ENCODE assay signal across 14 mouse cellular contexts in genomic region chr6:22044880-22045605, GRCm38 (mm10). TPM values are rescaled to one million over a fixed set of nuclear protein-coding genes. Genes with fewer than 3 reads are reported as not detected.
DNase-seq lines count a peak whose midpoint lies in the region; ATAC-seq and TF ChIP-seq lines count a peak whose summit lies in the region.
"Had no signal": no experiment of that assay in that cellular context is flagged by ENCODE, and none has a peak within 500 bp of the region (broad histone marks: within the 10 kb centered on the region; RNA-seq: fewer than 3 reads in every experiment).

No protein-coding gene starts in this region.

- no peaks in the 10 kb centered on the region for H3K9me3 ChIP-seq in liver, embryonic 12.5 days (replicated peaks)
- no peaks in the 10 kb centered on the region for H3K9me3 ChIP-seq in heart, postnatal 0 days (replicated peaks; ENCODE audit: control insufficient read depth, low read length)
- no peaks in the 10 kb centered on the region for H3K9me3 ChIP-seq in forebrain, embryonic 15.5 days
- H3K9me3 ChIP-seq: neural tube, embryonic 13.5 days had no signal

- H3K4me1 ChIP-seq in liver, adult 2 months (ENCODE audit: control insufficient read depth, insufficient read depth, low read length): peaks cover 4% of the 10 kb centered on the region; the same call in 1 of the 2 replicates
- no peaks in the 10 kb centered on the region for H3K4me1 ChIP-seq in liver, embryonic 12.5 days
- H3K4me1 ChIP-seq in heart, postnatal 0 days (ENCODE audit: control insufficient read depth, insufficient read depth): 0 out of 2 replicates have a peak, but pooled peaks cover 4% of the 10 kb centered on the region
- no peaks in the 10 kb centered on the region for H3K4me1 ChIP-seq in forebrain, embryonic 15.5 days
- H3K4me1 ChIP-seq: neural tube, embryonic 13.5 days had no signal

- TF ChIP-seq CTCF in liver, adult 2 months (IDR thresholded peaks at IDR 0.05; ENCODE audit: low read depth, low read length): no peak
- no peak for TF ChIP-seq CTCF in heart, postnatal 0 days (IDR thresholded peaks at IDR 0.05; ENCODE audit: low read depth)

- no peak for TF ChIP-seq POLR2A in liver, adult 2 months (IDR thresholded peaks at IDR 0.05; ENCODE audit: extremely low read depth, insufficient read depth, low read length)

- H3K27me3 ChIP-seq in liver, adult 2 months (ENCODE audit: control insufficient read depth, insufficient read depth, low read length): no peaks in the 10 kb centered on the region
- no peaks in the 10 kb centered on the region; the same call in 1 of the 2 replicates for H3K27me3 ChIP-seq in liver, embryonic 12.5 days (replicated peaks)
- no peaks in the 10 kb centered on the region for H3K27me3 ChIP-seq in heart, postnatal 0 days (ENCODE audit: control insufficient read depth, insufficient read depth, low read length)
- H3K27me3 ChIP-seq in forebrain, embryonic 15.5 days: no peaks in the 10 kb centered on the region
- H3K27me3 ChIP-seq: neural tube, embryonic 13.5 days had no signal

- WGBS in liver, adult 2 months: 23% methylated on average over 9 of the region's 9 CpGs
- WGBS in liver, embryonic 12.5 days (ENCODE audit: insufficient replicate concordance): 62% methylated on average over 9 of the region's 9 CpGs
- WGBS in heart, postnatal 0 days: 48% methylated on average over 9 of the region's 9 CpGs
- 82% methylated on average over 9 of the region's 9 CpGs for whole genome bisulfite sequencing in forebrain, embryonic 15.5 days

- no peak overlapping the region for H3K9ac ChIP-seq in liver, adult 2 months (ENCODE audit: low read depth, low read length)
- H3K9ac ChIP-seq in liver, embryonic 12.5 days: no peak overlapping the region
- H3K9ac ChIP-seq in heart, postnatal 0 days (replicated peaks; ENCODE audit: low read depth, low read length): no peak overlapping the region
- no peak overlapping the region for H3K9ac ChIP-seq in forebrain, embryonic 15.5 days (replicated peaks)
- H3K9ac ChIP-seq: neural tube, embryonic 13.5 days had no signal

- no peaks in the 10 kb centered on the region for H3K36me3 ChIP-seq in liver, adult 2 months (ENCODE audit: control insufficient read depth, insufficient read depth, low read length)
- H3K36me3 ChIP-seq in liver, embryonic 12.5 days: no peaks in the 10 kb centered on the region
- no peaks in the 10 kb centered on the region for H3K36me3 ChIP-seq in heart, postnatal 0 days (replicated peaks; ENCODE audit: control insufficient read depth, insufficient read depth, low read length)
- no peaks in the 10 kb centered on the region for H3K36me3 ChIP-seq in forebrain, embryonic 15.5 days
- H3K36me3 ChIP-seq: neural tube, embryonic 13.5 days had no signal

- no peak overlapping the region; the same call in 1 of the 2 replicates for H3K27ac ChIP-seq in liver, adult 2 months (replicated peaks; ENCODE audit: insufficient read depth, low read depth, low read length)
- no peak overlapping the region for H3K27ac ChIP-seq in liver, embryonic 12.5 days
- peak overlapping the region; percentile 21 for H3K27ac ChIP-seq in heart, postnatal 0 days (ENCODE audit: low read depth)
- H3K27ac ChIP-seq in forebrain, embryonic 15.5 days (replicated peaks): no peak overlapping the region
- H3K27ac ChIP-seq: hindbrain, postnatal 0 days; neural tube, embryonic 13.5 days had no signal

- no peak for ATAC-seq in liver, embryonic 12.5 days
- ATAC-seq in heart, postnatal 0 days (ENCODE audit: insufficient read depth, low read depth): peak; percentile 27; the same call in 1 of the 2 replicates
- no peak for ATAC-seq in forebrain, embryonic 15.5 days (replicated peaks)
- ATAC-seq: hindbrain, postnatal 0 days; Patski had no signal

- peak; percentile 78 for DNase-seq in liver, adult 2 months (ENCODE audit: extremely low read depth, low read depth, low spot score)
- DNase-seq in heart, postnatal 0 days (ENCODE audit: low spot score): no peak
- DNase-seq in kidney, postnatal 10 days: peak; percentile 49
- DNase-seq in c-Kit-positive CD71-positive TER-119-positive erythroid progenitor cells, embryonic 14.5 days (ENCODE audit: low spot score): no peak
- DNase-seq in cerebellum, adult 11-12 months: no peak
- DNase-seq: cerebellum, postnatal 10 days; right cerebral cortex, adult 18-20 months had no signal

- H3K79me2 ChIP-seq in liver, adult 2 months (ENCODE audit: control insufficient read depth, insufficient read depth, low read length): peaks cover 7% of the 10 kb centered on the region; the same call in 1 of the 2 replicates

- H3K4me3 ChIP-seq in liver, adult 2 months (ENCODE audit: insufficient read depth, low read depth, low read length): no peak overlapping the region
- H3K4me3 ChIP-seq in liver, embryonic 12.5 days: no peak overlapping the region
- H3K4me3 ChIP-seq in heart, postnatal 0 days (ENCODE audit: low read depth, low read length): no peak overlapping the region
- H3K4me3 ChIP-seq in forebrain, embryonic 15.5 days: no peak overlapping the region
- H3K4me3 ChIP-seq: neural tube, embryonic 13.5 days had no signal

- no peak for TF ChIP-seq EP300 in heart, postnatal 0 days (IDR thresholded peaks at IDR 0.05; ENCODE audit: low read depth)

- H3K4me2 ChIP-seq in liver, embryonic 12.5 days: no peak overlapping the region
- H3K4me2 ChIP-seq in heart, postnatal 0 days (ENCODE audit: low read depth, low read length): peak overlapping the region; percentile 18; the same call in 1 of the 2 replicates
- no peak overlapping the region for H3K4me2 ChIP-seq in forebrain, embryonic 15.5 days (replicated peaks)
- H3K4me2 ChIP-seq: liver, embryonic 11.5 days; midbrain, embryonic 11.5 days; neural tube, embryonic 13.5 days had no signal

RNA-seq across cellular contexts. Expression of gene Cped1, which starts 59.3 kb away (rescaled TPM):
- 59.8 and 63.6 TPM in 2 replicates for total RNA-seq in liver, adult 2 months (2014; rRNA removed)
- 6.0 and 6.9 TPM in 2 replicates for polyA plus RNA-seq in liver, adult 2 months (2012; rRNA removed)
- polyA plus RNA-seq in liver, embryonic 12.5 days (2016; fragmentation: Nextera tagmentation; extraction: Ambion mirVana): 3.6 and 4.1 TPM in 2 replicates
- total RNA-seq in heart, postnatal 0 days (2014; rRNA removed; ENCODE audit: low replicate concordance): 6.1 and 13.2 TPM in 2 replicates
- polyA plus RNA-seq in heart, postnatal 0 days (2015; fragmentation: Nextera tagmentation; extraction: Ambion mirVana): 3.6 and 3.9 TPM in 2 replicates
- polyA plus RNA-seq in forebrain, embryonic 15.5 days (2015; fragmentation: Nextera tagmentation; extraction: Ambion mirVana): 3.0 and 3.3 TPM in 2 replicates

Comparison
In these comparisons a context has a peak if more than half of its experiments do, and no peak if none do; other contexts are left out.
1. DNase-seq: peak in liver, adult 2 months (single experiment) and kidney, postnatal 10 days (single experiment); none in heart, postnatal 0 days (single experiment), c-Kit-positive CD71-positive TER-119-positive erythroid progenitor cells, embryonic 14.5 days (single experiment) and cerebellum, adult 11-12 months (single experiment).